Mouse (Mus musculus) lung, postnatal 10 days (tissue): ENCODE results near the gene Lrrc7.

ENCODE experiments used
- DNase-seq: peaks from one replicate; pipeline ENCODE4 v3.0.0; 2021

The Lrrc7 gene

GRCm38 (mm10) chr3:158061811-158062523 lies 500.1 kb downstream of the Lrrc7 start:
- DNase-seq = no peak

DNA sequence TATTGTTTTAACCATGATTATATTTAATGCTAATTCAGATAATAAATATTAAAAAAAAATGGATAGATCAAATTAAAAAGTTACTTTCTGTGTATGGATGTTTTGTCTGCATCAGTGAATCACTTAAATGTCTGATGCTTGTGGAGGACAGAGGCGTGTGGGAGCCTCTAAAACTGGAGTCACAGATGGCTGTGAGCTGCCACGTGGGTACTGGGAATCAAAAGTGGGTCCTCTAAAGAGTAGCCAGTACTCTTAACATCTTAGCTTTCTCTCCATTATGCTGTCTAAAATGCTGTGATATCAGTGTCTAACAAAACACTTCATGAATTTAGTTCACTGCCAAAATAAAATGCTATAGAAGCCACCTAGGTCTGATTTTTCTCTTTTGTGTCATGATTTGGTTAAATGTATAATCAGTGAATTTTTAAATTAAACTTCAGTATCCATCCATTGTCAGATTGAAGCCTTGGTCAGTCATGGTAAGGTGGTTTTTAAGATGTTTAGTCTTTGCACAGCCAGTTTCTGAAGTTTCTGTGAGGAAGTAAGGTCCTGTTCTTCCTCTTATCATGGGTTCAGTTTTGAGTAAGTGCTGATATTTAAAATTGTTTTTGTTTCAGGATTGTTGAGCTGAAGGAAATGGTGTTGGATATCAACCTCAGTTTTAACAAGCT lies 501.3 kb downstream of the Lrrc7 start:
- no peak for DNase-seq

GRCm38 (mm10) chr3:158049508-158049907 lies 512.5 kb downstream of the Lrrc7 start:
- no peak for DNase-seq

- DNase-seq = no peak
Observed at GRCm38 (mm10) chr3:158040755-158041154, 521.3 kb downstream of the Lrrc7 start.

DNA sequence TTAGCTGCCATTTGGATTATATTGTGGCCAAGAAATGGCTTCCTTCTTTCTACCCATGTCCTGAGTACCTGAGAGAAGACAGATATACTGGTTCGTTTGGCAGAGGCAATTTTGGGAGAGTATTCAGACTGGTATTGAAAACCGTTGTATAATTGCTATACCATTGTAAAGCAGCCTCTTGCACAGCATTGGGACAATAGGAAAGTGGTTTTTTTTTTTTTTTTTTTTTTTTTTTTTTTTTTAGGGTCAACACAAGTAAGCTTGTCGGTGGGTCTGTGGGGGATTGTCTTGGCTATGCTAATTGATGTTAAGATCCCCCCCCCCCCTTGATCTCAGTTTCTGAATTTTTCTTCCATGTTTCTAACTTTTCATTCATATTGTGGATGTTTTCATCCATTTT lies 523.9 kb downstream of the Lrrc7 start:
- DNase-seq = no peak

DNA sequence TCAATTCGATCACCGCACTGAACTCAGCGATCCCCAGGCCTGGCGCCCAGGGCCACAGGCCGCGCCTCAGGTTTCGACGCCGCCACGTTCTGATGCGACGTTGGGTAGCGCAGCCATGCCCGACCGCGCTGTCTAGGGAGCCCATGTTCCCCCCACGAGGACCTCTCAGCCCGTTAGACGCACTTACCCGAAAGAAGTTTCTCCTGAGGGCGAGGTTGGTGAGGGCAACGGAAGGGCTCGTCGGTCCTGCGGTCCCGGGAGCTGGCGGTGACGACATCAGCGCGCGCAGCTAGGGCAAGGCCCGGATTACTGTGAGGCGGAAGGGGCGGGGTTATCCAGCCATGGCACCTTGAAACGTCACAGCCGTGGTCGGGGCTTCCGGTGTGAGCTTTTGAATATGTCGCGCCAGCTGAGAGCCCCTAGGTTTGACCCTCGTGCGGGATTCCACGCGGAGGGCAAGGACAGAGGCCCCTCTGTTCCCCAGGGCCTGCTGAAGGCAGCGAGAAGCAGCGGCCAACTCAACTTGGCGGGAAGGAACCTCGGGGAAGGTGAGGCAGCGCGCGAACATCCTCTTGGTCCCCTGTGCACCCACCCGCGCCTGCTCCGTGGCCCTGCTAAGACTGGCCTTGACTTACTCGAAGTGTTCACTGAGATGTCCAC lies 525.6 kb downstream of the Lrrc7 start, which contains the start of the genes Srsf11 and Lrrc40:
TSS of gene Srsf11 (minus strand) at position 311 of the 660 bp plus-strand sequence.
TSS of gene Lrrc40 (plus strand) at position 334 of the 660 bp plus-strand sequence.
- DNase-seq = peak; percentile 96

DNA sequence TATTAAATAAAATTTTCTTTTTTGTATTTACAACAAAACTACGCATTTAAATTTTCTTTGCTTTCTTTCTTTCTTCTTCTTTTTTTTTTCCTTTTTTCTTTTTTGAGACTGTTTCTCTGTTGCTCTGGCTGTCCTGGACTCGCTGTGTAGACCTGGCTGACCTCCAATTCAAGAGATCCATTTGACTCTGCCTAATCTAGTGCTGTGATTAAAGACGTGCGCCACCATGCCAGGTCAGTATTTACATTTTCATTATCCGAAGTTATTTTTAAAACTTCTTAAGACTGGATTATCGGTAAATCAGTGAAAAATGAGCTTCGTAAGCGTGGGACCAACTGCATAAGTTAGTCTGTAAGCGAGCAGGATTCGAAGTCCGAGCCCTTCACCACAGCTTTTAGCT lies 526.2 kb downstream of the Lrrc7 start:
- DNase-seq = peak; percentile 15
